Mouse (Mus musculus) cerebellum, postnatal 4 days (tissue): ENCODE results near the gene Nid1.
"Not testable (repeated sequence)": the region's sequence is repeated elsewhere in the genome, so short reads cannot be mapped to it uniquely, and the experiment has no call there.

Experiments used
- DNase-seq, 2 experiments: peaks; one replicate each; pipeline ENCODE4 v3.0.0; 2022; ENCODE audit warnings: low spot score in 2 of 2, mixed read lengths in 1 of 2

The Nid1 gene

GRCm38 (mm10) chr13:13543073-13543472, 105.7 kb downstream of the Nid1 start:
- DNase-seq = not testable (repeated sequence)

- no peak for DNase-seq
Measured at GRCm38 (mm10) chr13:13546792-13547191, 109.4 kb downstream of the Nid1 start.

GRCm38 (mm10) chr13:13547889-13548288, 110.5 kb downstream of the Nid1 start:
- DNase-seq = no peak

GRCm38 (mm10) chr13:13548431-13549190, 111.3 kb downstream of the Nid1 start:
- no peak for DNase-seq

GRCm38 (mm10) chr13:13549687-13550660, 112.6 kb downstream of the Nid1 start:
- no peak for DNase-seq

- DNase-seq = no peak
Measured at GRCm38 (mm10) chr13:13552020-13552419, 114.7 kb downstream of the Nid1 start.

- DNase-seq = no peak
Measured at GRCm38 (mm10) chr13:13553660-13554059, 116.3 kb downstream of the Nid1 start.

GRCm38 (mm10) chr13:13555196-13555595, 117.8 kb downstream of the Nid1 start:
- DNase-seq = no peak

- DNase-seq = no peak
Measured at GRCm38 (mm10) chr13:13557001-13557743, 119.8 kb downstream of the Nid1 start.

- DNase-seq = no peak
Measured at GRCm38 (mm10) chr13:13558251-13558650, 120.9 kb downstream of the Nid1 start.

- DNase-seq = no peak
Measured at GRCm38 (mm10) chr13:13558900-13559299, 121.5 kb downstream of the Nid1 start.
